Mouse (Mus musculus) liver, postnatal 0 days (tissue): Measurements from ENCODE around the gene Secisbp2.

ENCODE experiments used
- CTCF ChIP-seq: sonication (generic); IDR thresholded peaks from 2 replicates; pipeline ENCODE4 v1.5.1; 2016; ENCODE audit warnings: antibody characterized with exemption, low read depth
- EP300 ChIP-seq: IDR thresholded peaks from 2 replicates; pipeline ENCODE4 v1.6.1; 2016; ENCODE audit warnings: antibody characterized with exemption, low read depth, mild to moderate bottlenecking

DNA sequence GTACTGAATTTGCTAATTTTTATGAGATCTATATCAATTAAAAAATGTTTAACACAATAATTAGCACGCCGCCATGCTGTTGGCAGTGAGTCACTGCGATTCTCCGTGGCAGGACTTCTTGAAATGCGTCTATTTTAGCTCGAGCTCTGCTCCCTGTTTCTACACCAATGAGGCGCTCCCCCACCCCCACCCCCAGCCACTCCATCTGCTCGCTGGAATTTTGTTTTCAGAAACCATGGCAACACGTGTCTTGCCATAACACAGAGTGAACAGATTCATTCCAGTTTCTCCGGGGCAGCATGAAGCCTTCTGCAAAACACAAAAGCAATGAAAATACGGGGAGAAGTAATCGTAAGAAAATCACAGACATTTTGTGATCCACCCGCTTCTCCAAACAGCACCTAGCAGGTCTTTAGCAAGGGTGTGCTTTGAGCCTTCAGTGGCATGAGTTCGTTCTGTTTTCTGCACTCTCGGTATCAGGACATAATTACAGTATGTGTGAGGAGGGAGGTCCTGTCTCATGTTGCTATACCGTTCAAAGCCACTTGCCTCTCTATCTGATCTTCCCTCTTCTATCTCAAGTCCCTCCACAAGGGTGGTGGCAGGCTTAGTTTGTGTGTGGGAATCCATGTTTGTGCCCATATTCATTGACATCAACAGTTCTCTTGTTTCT, 48.1 kb upstream of the Secisbp2 start:
- no peak for TF ChIP-seq CTCF
- TF ChIP-seq EP300 = no peak
